Mouse (Mus musculus): ENCODE measurements around the gene R3hdm2. TPM values are rescaled to one million over a fixed set of nuclear protein-coding genes. Genes with fewer than 3 reads are reported as not detected.

The R3hdm2 gene
- polyA plus RNA-seq, 1 experiment from 2014 or later: 36.1 TPM

Other genes starting within 250 kb of the R3hdm2 start
- 4.9 and 5.2 TPM in 2 replicates for gene B4galnt1, start 215.1 kb upstream of the R3hdm2 start, polyA plus RNA-seq (2014; fragmentation: Nextera tagmentation; extraction: Ambion mirVana)
- 1.1 and 2.0 TPM in 2 replicates for gene Slc26a10, start 199.7 kb upstream of the R3hdm2 start, polyA plus RNA-seq (2014; fragmentation: Nextera tagmentation; extraction: Ambion mirVana)
- gene Arhgef25, start 190.2 kb upstream of the R3hdm2 start, polyA plus RNA-seq (2014; fragmentation: Nextera tagmentation; extraction: Ambion mirVana): 32.7 and 38.4 TPM in 2 replicates
- gene Dtx3, start 184.6 kb upstream of the R3hdm2 start, polyA plus RNA-seq (2014; fragmentation: Nextera tagmentation; extraction: Ambion mirVana): 93.8 and 108 TPM in 2 replicates
- gene Pip4k2c, start 168.7 kb upstream of the R3hdm2 start, polyA plus RNA-seq (2014; fragmentation: Nextera tagmentation; extraction: Ambion mirVana): 14.7 and 17.8 TPM in 2 replicates
- gene Kif5a, start 117.0 kb upstream of the R3hdm2 start, polyA plus RNA-seq (2014; fragmentation: Nextera tagmentation; extraction: Ambion mirVana): 10.4 and 12.2 TPM in 2 replicates
- 162 and 180 TPM in 2 replicates for gene Dctn2, start 114.0 kb upstream of the R3hdm2 start, polyA plus RNA-seq (2014; fragmentation: Nextera tagmentation; extraction: Ambion mirVana)
- 9.8 and 11.6 TPM in 2 replicates for gene Mbd6, start 91.3 kb upstream of the R3hdm2 start, polyA plus RNA-seq (2014; fragmentation: Nextera tagmentation; extraction: Ambion mirVana)
- gene Mars, start 68.5 kb upstream of the R3hdm2 start, polyA plus RNA-seq (2014; fragmentation: Nextera tagmentation; extraction: Ambion mirVana): 174 and 179 TPM in 2 replicates
- 1.8 and 2.7 TPM in 2 replicates for gene Arhgap9, start 58.4 kb upstream of the R3hdm2 start, polyA plus RNA-seq (2014; fragmentation: Nextera tagmentation; extraction: Ambion mirVana)
- 7.1 and 9.6 TPM in 2 replicates for gene Gli1, start 38.4 kb upstream of the R3hdm2 start, polyA plus RNA-seq (2014; fragmentation: Nextera tagmentation; extraction: Ambion mirVana)
- gene Inhbe, start 25.9 kb upstream of the R3hdm2 start, polyA plus RNA-seq (2014; fragmentation: Nextera tagmentation; extraction: Ambion mirVana): not detected in 2 replicates
- not detected in 2 replicates for gene Inhbc, start 9.9 kb upstream of the R3hdm2 start, polyA plus RNA-seq (2014; fragmentation: Nextera tagmentation; extraction: Ambion mirVana)
- 0.49 TPM in 1 of 2 replicates, not detected in the other for gene Stac3, start 121.4 kb downstream of the R3hdm2 start, polyA plus RNA-seq (2014; fragmentation: Nextera tagmentation; extraction: Ambion mirVana)
- 2.1 and 2.8 TPM in 2 replicates for gene Ndufa4l2, start 134.6 kb downstream of the R3hdm2 start, polyA plus RNA-seq (2014; fragmentation: Nextera tagmentation; extraction: Ambion mirVana)
- 68.7 and 73.5 TPM in 2 replicates for gene Shmt2, start 142.1 kb downstream of the R3hdm2 start, polyA plus RNA-seq (2014; fragmentation: Nextera tagmentation; extraction: Ambion mirVana)
- gene Nxph4, start 154.2 kb downstream of the R3hdm2 start, polyA plus RNA-seq (2014; fragmentation: Nextera tagmentation; extraction: Ambion mirVana): 4.4 and 6.9 TPM in 2 replicates
- 55.5 and 59.0 TPM in 2 replicates for gene Lrp1, start 240.8 kb downstream of the R3hdm2 start, polyA plus RNA-seq (2014; fragmentation: Nextera tagmentation; extraction: Ambion mirVana)

Data from embryonic facial prominence, embryonic 11.5 days (tissue).